Mouse (Mus musculus) splenic B cell, adult 2 months (primary cell): ENCODE results near the gene Rnf169.
"Not testable (repeated sequence)": the region's sequence is repeated elsewhere in the genome, so short reads cannot be mapped to it uniquely, and the experiment has no call there.

Experiments
- DNase-seq: peaks from one replicate; pipeline ENCODE4 v3.0.0-alpha.2; 2011; ENCODE audit warnings: low read depth, low spot score
- H3K27me3 ChIP-seq: 2 replicates; pipeline ENCODE4 v1.6.1; 2012; ENCODE audit warnings: mild to moderate bottlenecking, low read length, moderate library complexity, mixed read lengths; ENCODE audit not compliant: control insufficient read depth, poor library complexity, insufficient read depth, severe bottlenecking
- H3K36me3 ChIP-seq: 2 replicates; pipeline ENCODE4 v1.6.1; 2012; ENCODE audit warnings: mild to moderate bottlenecking, low read length, moderate library complexity, mixed read lengths; ENCODE audit not compliant: control insufficient read depth, poor library complexity, insufficient read depth, severe bottlenecking

Gene Rnf169

GRCm38 (mm10) chr7:99966011-99966721 is 14.1 kb downstream of the Rnf169 start:
- Histone ChIP-seq H3K36me3 (no peaks in the 10 kb centered on the region), H3K27me3 (no peaks in the 10 kb centered on the region)
- DNase-seq, result no peak

GRCm38 (mm10) chr7:99965020-99965841 is 15.0 kb downstream of the Rnf169 start:
- no peaks in the 10 kb centered on the region for H3K36me3 ChIP-seq
- no peaks in the 10 kb centered on the region for H3K27me3 ChIP-seq
- DNase-seq, result no peak

- Histone ChIP-seq H3K36me3 (no peaks in the 10 kb centered on the region), H3K27me3 (no peaks in the 10 kb centered on the region)
- DNase-seq, result no peak
Observed at GRCm38 (mm10) chr7:99963237-99963860, 16.9 kb downstream of the Rnf169 start.

GRCm38 (mm10) chr7:99962536-99963236 is 17.6 kb downstream of the Rnf169 start:
- DNase-seq, result peak; percentile 32
- Histone ChIP-seq H3K36me3 (no peaks in the 10 kb centered on the region), H3K27me3 (no peaks in the 10 kb centered on the region)

- DNase-seq, result no peak
- Histone ChIP-seq H3K36me3 (no peaks in the 10 kb centered on the region), H3K27me3 (no peaks in the 10 kb centered on the region)
Observed at GRCm38 (mm10) chr7:99961518-99961917, 18.7 kb downstream of the Rnf169 start.

- DNase-seq, H3K36me3 ChIP-seq, H3K27me3 ChIP-seq: not testable (repeated sequence)
Observed at GRCm38 (mm10) chr7:99960571-99960970, 19.7 kb downstream of the Rnf169 start.

GRCm38 (mm10) chr7:99957226-99957965 is 22.9 kb downstream of the Rnf169 start:
- no peaks in the 10 kb centered on the region for H3K36me3 ChIP-seq
- DNase-seq, result no peak
- H3K27me3 ChIP-seq, result no peaks in the 10 kb centered on the region

- H3K36me3 ChIP-seq, result no peaks in the 10 kb centered on the region
- H3K27me3 ChIP-seq, result no peaks in the 10 kb centered on the region
- no peak for DNase-seq
Observed at GRCm38 (mm10) chr7:99956095-99956494, 24.2 kb downstream of the Rnf169 start.

GRCm38 (mm10) chr7:99954212-99954611 is 26.0 kb downstream of the Rnf169 start:
- DNase-seq, result no peak
- no peaks in the 10 kb centered on the region for H3K27me3 ChIP-seq
- no peaks in the 10 kb centered on the region for H3K36me3 ChIP-seq

- DNase-seq, result no peak
- H3K27me3 ChIP-seq, result no peaks in the 10 kb centered on the region
- no peaks in the 10 kb centered on the region for H3K36me3 ChIP-seq
Observed at GRCm38 (mm10) chr7:99953442-99954098, 26.7 kb downstream of the Rnf169 start.

GRCm38 (mm10) chr7:99947329-99947728 is 32.9 kb downstream of the Rnf169 start:
- H3K36me3 ChIP-seq, result peaks cover 1% of the 10 kb centered on the region; the same call in 1 of the 2 replicates
- DNase-seq, result no peak

GRCm38 (mm10) chr7:99946356-99946755 is 33.9 kb downstream of the Rnf169 start:
- no peak for DNase-seq
- no peaks in the 10 kb centered on the region for H3K27me3 ChIP-seq
- peaks cover 1% of the 10 kb centered on the region; the same call in 1 of the 2 replicates for H3K36me3 ChIP-seq

More at GRCm38 (mm10) chr7:99947329-99947728, 32.9 kb downstream of the Rnf169 start:
- H3K27me3 ChIP-seq, result no peaks in the 10 kb centered on the region

GRCm38 (mm10) chr7:99945939-99946338 is 34.3 kb downstream of the Rnf169 start:
- peaks cover 1% of the 10 kb centered on the region; the same call in 1 of the 2 replicates for H3K36me3 ChIP-seq
- no peak for DNase-seq
- no peaks in the 10 kb centered on the region for H3K27me3 ChIP-seq
